Mouse (Mus musculus): Measurements from ENCODE around the gene Cyp2b10.
"Not testable (repeated sequence)": the region's sequence is repeated elsewhere in the genome, so short reads cannot be mapped to it uniquely, and the experiment has no call there.

Cyp2b10 gene

DNA sequence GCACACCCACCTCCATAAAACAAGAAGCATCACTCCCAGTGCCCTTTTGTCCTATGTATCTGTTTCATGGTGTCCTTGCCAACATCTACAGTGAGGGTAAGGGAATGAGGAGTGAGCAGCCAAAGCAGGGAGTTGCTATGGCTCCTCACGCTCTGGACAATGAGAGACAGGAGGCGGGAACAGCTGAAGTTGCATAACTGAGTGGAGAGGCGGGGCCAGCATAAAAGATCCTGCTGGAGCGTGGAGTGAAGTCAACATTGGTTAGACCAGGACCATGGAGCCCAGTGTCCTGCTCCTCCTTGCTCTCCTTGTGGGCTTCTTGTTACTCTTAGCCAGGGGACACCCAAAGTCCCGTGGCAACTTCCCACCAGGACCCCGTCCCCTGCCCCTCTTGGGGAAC, at the start of gene Cyp2b10:
Gene Cyp2b10 (plus strand): TSS at position 210 of the 400 bp plus-strand sequence.
- DNase-seq: no peak

DNA sequence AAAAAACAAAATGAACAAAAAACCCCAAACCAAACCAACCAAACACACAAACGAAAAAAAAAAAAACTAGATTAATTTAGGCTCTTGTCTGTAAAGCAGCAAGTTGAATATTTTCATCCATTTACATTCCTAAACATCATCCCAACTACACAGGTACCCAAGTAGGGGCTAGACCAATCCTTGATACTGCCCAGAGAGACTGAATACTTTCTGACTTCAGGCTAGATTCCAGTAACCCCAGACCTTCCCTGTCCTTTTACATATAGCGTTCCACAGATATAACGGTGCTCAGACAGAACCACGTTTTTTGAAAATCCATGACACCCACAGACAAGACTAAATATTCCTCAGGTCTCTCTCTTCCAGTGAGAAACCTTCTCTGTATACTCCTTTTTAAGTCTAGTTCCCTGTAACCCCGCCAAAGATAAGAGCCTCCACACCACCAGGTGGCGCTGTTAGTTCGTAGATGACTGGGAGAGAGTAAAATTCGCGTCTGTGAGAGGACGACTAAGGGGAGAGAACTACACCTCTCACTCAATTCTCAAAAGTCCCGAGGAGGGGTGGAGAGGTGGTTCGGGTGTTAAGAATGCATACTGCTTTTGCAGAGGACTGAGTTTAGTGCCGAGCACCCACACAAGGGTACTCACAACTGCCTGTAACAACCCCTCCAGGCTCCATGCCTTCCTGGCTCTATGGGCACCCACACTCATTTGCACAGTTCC, 49.5 kb upstream of the Cyp2b10 start:
- peak; percentile 94 for DNase-seq

DNA sequence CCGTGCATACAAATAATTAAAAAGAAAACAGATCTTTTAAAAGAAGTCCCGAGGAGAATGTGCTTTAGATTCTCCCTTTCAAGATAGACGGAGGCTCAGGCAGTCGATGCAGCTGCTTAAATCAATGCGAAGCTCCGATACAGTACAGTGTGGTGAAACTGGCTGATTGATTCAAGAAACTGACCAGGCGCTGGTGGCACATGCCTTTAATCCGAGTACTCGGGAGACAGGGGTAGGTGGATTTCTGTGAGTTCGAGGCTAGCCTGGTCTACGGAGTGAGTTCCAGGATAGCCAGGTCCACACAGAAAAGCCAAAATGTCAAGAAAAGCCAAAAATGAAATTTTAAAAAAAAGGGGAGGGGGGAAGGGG, 49.0 kb upstream of the Cyp2b10 start:
- no peak for DNase-seq

DNA sequence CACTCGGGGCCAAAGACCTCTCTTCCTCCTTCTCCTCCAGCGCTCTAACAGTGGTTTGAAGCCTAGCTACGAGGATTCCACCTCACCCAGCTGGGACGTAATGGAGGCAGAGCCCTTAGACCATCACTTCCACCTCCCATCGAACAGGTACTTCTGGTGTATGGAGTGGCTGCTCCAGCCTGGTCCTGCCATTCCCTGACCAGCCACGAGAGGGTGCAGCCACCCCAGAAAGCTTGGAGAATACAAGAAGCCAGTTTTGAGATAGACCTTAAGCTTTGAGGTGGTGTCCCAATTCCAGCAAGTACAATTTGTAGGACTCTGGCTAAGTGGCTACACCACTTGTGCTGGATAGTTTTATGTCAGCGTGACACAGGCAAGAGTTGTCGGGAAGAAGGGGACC, 42.3 kb upstream of the Cyp2b10 start:
- DNase-seq: peak; percentile 83

DNA sequence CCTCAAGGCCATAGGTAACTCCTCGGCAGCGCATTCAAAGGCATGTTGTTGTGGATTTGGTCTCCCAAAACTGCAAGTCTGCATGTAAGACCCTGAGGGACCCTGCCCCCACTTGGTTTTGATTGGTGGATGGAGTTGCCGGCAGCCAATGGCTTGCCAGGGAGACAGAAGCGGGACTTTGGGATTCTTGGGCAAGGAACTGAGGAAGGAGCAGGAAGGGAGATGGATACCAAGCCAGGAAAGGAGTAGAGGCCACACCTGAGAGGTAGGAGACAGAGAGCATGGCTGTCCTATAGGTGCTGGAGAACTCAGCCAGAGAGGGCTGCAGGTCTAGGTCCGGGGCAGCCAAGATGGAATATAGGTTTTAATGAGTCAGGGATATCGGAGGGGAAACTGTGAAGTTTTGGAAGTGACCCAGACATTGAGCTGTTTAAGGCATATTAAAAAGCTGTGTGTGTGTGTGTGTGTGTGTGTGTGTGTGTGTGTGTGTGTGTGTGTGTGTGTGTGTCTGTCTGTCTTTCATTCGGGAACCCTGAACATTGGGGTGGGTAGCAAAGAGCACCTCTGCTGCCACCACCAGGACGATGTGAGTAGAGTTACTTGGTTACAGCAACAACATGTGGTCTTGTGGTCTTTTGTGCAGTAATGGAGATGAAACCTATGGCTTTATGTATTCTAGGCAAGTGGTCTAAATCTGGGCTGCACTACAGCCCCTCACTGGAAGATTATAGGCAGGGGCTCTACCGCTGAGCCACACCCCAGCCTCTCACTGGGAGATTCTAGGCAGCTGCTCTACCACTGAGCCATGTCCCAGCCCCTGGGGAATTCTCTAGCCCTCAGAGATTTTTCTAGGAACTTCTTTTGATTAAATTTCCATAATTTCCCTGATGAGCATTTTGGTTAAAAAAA, 37.2 kb upstream of the Cyp2b10 start:
- DNase-seq: peak; percentile 25

DNA sequence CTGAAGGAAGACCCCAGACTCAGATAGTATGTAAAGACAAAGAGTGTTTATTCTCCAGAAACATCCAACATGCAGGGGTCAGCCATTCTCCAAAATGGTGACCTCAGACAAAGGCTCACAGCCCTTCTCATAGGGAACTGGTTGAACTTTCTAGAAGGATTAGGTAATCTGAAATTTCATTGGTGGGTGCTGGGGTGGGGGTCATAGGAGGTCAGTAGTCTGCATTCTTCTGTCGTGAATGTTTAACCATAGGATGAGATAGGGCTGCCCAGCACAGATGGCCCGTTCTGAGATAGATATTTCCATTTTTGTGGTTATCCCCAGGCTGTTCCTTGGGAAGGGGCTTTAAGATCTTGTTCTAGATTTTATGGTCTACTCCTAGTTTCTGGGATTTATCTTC, 35.1 kb upstream of the Cyp2b10 start:
- no peak for DNase-seq

DNA sequence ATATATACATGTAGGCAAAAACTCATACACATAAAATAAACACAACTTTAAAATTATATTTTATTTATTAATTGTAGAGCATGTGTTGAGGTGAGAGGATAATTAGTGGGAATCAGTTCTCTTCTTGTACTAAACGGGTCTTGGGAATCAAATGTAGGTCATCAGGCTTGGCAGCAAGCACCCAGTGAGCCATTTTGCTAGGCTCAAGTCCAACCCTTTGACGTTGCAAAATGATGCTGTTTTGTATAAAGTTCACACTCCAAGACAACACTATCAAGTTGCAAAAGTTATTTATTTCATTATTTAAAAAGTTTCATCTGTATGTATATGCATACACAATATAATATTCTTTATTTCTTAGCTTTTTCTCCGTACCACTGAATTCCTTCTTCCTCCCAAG, 33.7 kb upstream of the Cyp2b10 start:
- no peak for DNase-seq

DNA sequence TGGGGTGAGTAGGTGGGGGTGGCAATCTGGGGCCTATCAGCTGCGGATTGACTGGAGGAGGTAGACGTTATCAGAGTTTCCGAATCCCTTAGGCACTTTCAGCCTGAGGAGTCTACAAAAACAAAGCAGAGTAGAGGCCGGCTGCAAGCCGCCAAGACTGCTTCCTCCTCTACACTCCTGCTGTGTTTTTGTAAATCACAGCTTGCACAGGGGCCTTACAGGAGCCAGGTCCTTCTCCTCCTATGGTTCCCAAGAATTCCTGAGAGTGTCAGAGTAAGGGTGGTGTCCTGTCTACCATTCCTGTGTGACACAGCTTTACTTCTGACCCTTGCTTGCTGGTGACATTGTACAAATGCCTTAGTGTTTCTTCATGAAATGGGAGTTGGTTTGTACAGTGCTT, 32.6 kb upstream of the Cyp2b10 start:
- no peak for DNase-seq

DNA sequence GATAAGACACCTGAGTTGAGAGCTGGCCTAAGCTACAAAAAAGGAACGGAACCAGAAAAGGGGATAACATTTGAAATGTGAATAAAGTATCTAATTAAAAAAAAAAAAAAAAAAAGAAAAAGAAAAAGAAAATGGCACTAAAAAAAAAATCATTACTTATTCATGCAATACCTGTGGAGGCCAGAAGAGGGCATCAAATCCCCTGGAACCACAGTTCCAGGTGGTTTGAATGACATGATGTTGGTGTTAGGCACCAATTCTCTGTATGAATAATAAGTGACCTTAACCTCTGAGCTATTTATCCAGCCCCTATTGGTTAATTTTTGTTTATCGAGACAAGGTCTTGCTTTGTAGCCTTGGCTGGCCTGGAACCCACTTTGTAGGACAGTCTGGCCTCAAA, 27.6 kb upstream of the Cyp2b10 start:
- no peak for DNase-seq

DNA sequence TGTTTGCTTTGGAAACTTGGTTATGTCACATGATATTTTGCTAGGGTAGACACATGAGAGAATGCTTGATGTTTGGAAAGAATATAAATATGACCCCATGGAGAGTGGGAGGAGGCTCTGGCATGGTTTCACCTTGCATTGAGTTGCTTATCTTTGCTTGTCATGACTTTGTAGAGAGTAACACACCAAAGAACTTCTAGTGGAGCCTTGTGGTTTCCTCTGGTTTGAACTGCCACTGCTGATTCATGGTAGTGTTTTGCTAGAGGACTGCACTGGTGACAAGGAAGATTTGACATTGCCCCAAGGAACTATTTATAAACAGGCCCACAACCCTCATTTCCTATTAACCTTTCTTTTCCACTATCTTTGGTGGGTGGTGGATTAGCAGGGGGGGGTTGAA, 24.8 kb upstream of the Cyp2b10 start:
- no peak for DNase-seq

DNA sequence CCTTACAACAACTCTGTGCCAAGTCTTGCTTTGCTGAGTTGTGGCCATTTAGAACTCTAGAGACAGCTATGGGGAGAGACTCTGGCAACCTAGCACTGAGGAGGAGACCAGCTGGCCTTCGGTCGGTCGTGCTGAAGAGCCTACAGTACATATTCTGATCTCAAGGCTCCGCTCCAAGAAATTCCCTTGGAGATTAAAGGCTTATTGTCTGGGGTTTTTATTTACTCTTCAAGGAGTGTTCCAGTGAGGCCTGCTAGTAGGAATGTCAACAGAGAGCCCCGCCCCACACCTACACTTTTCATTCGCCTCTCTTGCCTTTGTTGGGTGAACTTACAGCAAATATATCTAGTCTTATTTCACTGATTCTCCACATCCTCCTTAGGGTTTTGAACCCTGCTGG, 18.7 kb upstream of the Cyp2b10 start:
- DNase-seq: no peak

DNA sequence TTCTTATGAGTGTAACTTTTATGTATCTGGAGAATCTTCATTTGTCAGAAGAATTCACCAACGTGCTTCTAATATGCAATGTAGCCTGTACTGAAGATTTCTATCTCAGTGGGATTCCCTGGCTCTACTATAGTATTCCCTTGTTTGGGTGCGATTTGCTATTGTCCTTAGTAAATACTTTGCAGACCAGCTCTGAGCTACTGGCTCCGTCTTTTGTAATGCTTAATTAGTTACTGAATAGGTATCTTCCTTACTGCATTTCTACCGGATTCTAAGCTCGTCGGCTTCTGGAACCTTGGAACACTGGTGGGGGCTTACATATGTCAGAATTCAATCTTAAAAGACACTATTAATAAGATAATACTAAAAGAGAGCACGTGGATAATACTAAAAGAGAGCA, 16.7 kb upstream of the Cyp2b10 start:
- not testable (repeated sequence) for DNase-seq

DNA sequence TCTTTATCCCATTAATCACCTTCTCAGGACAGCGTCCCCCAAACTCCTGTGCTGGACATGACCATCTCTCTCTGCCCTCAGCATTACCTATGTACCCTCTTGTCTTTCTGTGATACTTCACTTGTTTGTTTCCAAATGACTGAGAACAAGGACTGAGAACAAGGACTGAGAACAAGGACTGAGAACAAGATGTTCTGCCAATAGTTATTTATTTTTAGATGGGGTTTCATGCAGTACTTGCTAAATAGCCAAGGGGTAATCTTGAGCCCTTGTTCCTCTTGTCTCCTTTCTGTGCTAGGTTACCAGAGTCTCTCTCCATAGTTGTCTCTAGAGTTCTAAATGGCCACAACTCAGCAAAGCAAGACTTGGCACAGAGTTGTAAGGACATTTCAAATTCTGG, 13.1 kb upstream of the Cyp2b10 start:
- DNase-seq: no peak

DNA sequence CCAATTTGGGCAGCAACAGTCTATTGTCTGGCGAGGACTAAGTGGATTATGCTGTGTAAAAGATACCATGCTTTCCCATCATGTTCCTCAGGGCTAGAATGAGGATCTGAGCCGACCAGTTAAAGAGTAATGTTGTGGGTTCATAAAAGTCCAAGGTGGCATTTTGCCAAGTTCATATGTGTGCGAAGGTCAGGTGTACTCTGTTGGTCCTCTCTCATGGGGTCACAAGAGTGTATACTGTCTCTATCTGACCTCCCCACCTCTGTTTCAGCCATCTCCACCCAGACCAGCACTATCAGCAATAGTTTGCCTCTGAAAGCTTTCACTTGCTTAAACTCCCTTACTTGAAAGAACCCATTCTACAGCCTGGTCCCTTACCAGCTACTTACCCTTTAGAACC, 9.7 kb upstream of the Cyp2b10 start:
- DNase-seq: no peak

DNA sequence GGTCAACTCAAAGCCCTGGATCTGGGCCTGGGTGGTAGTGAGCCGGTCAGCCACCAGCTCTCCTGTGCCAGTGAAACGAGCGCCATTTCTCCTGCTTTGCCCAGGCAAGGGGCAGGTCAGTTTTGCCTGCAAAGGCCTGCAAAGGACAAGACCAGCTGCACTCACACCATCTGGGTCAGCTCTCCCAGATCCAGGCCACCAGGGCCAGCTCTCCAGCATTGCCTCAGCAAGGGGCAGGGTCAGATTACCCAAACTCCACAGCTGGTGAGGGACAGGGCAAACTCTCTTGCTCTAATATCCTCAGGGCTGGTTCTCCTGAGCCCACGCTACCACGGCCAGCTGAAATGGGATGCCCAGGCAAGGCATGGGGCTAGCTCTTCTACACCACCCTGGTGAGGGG, 4.3 kb upstream of the Cyp2b10 start:
- no peak for DNase-seq

DNA sequence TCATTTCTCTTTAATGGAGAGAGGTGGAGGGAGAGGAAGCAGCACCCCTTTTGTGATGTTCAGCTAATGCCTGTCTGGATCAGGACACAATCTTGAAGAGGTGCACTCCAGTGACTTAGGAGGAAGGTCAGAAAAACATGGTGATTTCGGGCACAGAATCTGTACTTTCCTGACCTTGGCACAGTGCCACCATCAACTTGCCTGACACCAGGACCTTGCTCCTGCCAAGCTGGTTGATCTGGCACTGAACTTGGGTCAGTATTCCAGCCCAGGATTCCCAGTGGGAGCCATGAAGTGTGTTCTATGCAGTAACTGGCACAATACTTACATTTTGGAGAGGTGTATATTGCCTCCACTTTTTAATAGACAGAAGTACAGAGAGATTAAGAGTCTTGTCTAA, 2.3 kb upstream of the Cyp2b10 start:
- DNase-seq: peak; percentile 7

DNA sequence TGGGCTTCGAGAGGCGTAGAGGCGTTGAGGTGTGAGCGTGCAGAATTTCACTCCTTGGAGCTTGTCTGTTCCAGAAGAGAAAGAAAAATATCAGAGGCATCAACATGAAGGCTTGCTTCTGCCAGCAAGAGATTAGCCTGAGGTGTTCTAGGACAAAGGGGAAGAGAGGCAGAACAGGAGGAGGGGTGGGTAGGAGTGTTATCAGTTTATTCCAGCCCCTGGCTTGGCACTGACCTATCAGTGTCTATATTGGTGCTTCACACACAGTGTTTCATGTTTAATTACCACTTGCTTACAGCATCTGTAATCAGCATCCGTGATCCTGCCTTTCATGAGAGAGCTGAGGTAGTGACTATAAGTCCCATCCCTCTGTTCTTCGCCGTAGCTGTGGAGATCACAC, 644 bp downstream of the Cyp2b10 start:
- DNase-seq: no peak

DNA sequence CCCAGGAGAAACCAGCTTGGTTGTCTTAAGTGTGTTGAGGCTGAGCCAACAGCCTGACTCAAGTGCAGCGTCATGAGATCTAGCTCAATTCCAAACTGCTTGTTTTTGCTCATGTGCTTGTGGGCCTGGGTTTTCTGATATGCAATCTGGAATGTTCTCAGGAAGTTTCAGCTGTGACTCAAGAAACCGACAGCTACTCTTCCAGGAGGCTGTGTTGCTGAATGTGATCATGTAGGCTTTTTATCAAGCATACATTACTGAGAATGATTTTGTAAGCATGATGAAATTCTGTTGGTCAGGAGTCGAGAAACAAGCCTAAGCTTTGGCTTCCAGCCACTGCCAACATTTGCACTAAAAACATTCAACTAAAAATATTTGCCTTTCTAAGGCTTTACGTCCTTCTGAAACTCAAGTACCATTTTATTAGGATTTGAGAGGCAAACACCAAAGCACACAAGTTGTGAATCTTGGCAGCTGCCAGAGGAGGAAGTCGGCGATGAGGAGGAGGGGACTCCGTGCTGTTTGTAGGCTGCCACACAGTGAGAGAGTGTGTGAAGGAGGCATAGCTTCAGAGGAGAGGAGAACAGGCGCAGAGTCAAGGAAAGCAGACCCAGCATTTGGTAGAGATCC, 4.8 kb downstream of the Cyp2b10 start:
- no peak for DNase-seq

DNA sequence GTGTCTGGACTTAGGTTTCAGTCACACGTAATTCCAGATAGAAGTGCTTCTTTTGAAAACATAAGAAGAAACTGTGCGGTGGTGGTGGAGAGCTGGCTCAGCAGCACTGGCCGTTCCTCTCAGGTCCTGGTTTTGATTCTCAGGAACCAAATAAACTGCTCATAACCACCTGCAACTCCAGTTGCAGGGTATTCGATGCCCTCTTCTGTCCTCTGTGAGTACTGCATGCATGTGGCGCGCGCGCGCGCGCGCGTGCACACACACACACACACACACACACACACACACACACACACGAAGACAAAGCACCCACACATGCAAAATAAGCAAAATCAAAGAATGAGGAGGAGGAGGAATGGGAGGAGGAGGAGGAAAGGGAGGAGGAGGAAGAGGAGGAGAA, 5.7 kb downstream of the Cyp2b10 start:
- no peak for DNase-seq

DNA sequence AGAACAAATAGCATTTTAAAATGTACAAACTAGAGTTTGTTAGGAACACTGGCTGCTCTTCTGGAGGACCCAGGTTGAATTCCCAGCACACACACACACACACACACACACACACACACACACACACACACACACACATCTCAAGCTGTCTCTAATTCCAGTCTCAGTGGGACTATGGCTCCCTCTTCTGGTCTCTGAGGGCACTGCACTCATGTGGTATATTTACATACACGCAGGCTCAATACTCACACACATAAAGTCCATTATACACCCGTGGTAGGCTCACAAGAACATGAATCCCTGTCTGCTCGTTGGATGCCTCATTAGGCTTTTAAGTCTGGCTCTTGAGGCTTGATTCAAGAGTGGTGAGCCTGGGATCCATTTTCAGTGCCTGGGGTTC, 6.6 kb downstream of the Cyp2b10 start:
- peak; percentile 48 for DNase-seq

DNA sequence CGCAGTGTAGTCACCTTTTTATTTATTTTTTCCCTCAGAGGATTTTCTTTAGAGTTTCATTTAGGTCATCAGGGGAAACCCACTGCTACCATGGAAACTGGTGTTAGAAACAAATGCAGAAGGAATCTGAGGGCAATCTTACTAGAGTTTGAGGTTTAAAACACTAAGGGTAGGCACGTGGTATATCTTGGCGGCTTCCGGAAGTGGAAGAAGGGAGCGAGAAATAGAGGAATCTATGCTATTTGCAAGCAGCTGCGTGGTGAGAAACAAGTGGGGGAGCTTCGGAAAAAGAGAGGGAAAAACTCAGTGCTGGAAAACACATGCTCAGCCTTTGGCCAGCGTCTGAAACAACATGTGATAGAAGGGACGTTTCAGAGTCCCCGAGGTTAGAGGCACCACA, 7.1 kb downstream of the Cyp2b10 start:
- DNase-seq: no peak

DNA sequence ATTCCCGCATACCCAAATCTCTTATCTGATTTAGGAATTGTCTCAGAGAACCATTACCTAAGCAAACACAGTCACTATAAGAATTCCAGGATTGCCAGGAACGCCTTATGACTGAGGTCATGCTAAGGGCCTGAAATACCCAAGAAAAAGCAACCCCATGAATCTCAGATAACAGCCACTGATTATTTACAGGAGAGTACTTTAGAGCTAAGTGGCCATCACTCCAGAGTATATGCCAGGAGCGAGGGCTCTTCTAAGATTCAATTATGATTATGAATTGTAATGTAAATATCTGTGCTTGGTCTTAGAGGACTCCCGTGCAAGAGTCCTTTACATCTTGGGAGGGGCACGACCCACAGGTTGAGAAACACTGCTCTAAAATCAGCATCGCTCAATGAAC, 10.0 kb downstream of the Cyp2b10 start:
- DNase-seq: no peak

DNA sequence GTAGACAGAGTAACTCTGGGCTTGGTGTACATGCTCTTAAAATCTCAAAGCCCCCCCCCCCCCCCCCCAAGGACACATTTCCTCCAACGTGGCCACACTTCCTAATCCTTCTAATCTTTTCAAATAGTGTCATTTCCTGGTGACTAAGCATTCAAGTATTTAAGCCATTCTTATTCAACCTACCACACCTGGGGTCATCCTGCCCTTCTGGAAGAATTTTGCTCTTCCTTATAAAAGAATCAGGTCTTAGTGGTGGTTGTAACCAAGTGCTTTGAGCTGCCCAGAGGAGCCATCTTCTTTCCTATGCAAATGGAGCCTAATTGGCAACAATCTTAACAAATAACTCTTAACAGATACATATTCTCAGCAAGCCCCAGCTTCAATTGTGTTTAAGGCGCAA, 12.6 kb downstream of the Cyp2b10 start:
- DNase-seq: no peak

DNA sequence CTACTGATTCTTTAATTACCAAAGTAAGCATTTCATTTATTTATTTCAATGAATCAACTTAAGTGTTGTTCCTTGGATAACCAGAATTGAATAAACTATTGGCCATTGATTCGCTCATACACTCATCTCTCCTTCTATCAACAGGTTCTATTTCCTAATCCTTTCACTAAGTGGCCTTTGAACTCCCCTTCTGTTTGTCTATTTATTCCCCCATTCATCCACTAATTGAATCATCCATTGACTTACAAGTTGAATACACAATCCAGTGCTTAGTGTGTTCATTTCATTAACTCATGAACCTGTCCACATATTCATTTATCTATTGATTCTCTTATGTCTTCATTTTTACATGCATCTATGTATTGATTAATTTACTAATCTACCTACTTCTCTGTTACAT, 18.7 kb downstream of the Cyp2b10 start:
- DNase-seq: no peak
